Mouse (Mus musculus): ENCODE measurements around the gene Myo5c. TPM values are rescaled to one million over a fixed set of nuclear protein-coding genes. Genes with fewer than 3 reads are reported as not detected.

Myo5c gene
- total and polyA plus RNA-seq, 3 experiments: 3.8 to 5.2 (median 4.4) TPM

GRCm38 (mm10) chr9:75314517-75315105 is 82.8 kb downstream of the Myo5c start:
- TF ChIP-seq CHD2 (IDR thresholded peaks at IDR 0.05; ENCODE audit: low read length) (no peak), POLR2A (IDR thresholded peaks at IDR 0.05; ENCODE audit: low read depth, low read length) (no peak), NRF1 (IDR thresholded peaks at IDR 0.05; ENCODE audit: low read depth, low read length) (no peak), RCOR1 (conservative IDR thresholded peaks at IDR 0.05; ENCODE audit: low read depth, low read length) (no peak), MAX (IDR thresholded peaks at IDR 0.05; ENCODE audit: low read length) (no peak), ETS1 (conservative IDR thresholded peaks at IDR 0.05; ENCODE audit: low read depth, low read length) (no peak), MAFK (IDR thresholded peaks at IDR 0.05; ENCODE audit: insufficient replicate concordance, low read length) (no peak), USF1 (IDR thresholded peaks at IDR 0.05; ENCODE audit: low read depth, low read length) (no peak), GABPA (IDR thresholded peaks at IDR 0.05; ENCODE audit: insufficient replicate concordance, low read depth, low read length) (no peak), MXI1 (IDR thresholded peaks at IDR 0.05; ENCODE audit: low read depth, low read length) (no peak), SIN3A (IDR thresholded peaks at IDR 0.05; ENCODE audit: low read length) (no peak), PAX5 (IDR thresholded peaks at IDR 0.05; ENCODE audit: low read length) (no peak), BHLHE40 (IDR thresholded peaks at IDR 0.05; ENCODE audit: low read depth, low read length) (no peak), USF2 (conservative IDR thresholded peaks at IDR 0.05; ENCODE audit: low read depth, low read length) (no peak), CTCF (conservative IDR thresholded peaks at IDR 0.05 in 1 of 2, IDR thresholded peaks at IDR 0.05 in 1 of 2; ENCODE audit: low read depth in 2 of 2, low read length in 2 of 2) (no peak), TCF12 (IDR thresholded peaks at IDR 0.05; ENCODE audit: low read depth, low read length) (no peak), IRF4 (IDR thresholded peaks at IDR 0.05; ENCODE audit: low read depth, low read length) (no peak)
- H3K4me3 ChIP-seq (replicated peaks in 1 of 3; ENCODE audit: low read depth in 2 of 3, low read length in 2 of 3, poor library complexity in 1 of 3): peak overlapping the region; percentile 67 to 98 (median 71)
- in situ Hi-C loops (cut with MboI; ENCODE audit: low pct_ligation_motif_present, low pct_unique_long_range_greater_than_20kb, low sequenced_read_pairs) (loop anchor here (10.0 kb wide), 1 partner anchor 120 kb away; no protein-coding TSS in a partner anchor), dilution Hi-C loops (cut with MboI; ENCODE audit: extremely low pct_ligation_motif_present, extremely low pct_unique_long_range_greater_than_20kb, low sequenced_read_pairs) (no loop called here)
- peaks cover 3 to 10% of the 10 kb centered on the region in 2 experiments; a peak in 3 of 4 replicates for H3K4me1 ChIP-seq (ENCODE audit: control insufficient read depth in 1 of 2, insufficient read depth in 2 of 2)
- H3K36me3 ChIP-seq (replicated peaks in 1 of 2; ENCODE audit: control insufficient read depth in 1 of 2, insufficient read depth in 1 of 2, low read length in 1 of 2): peaks cover 0 to 2% of the 10 kb centered on the region in 2 experiments
- H3K9ac ChIP-seq (ENCODE audit: insufficient read depth, low read depth): peak overlapping the region; percentile 54
- peak overlapping the region; percentile 99 for H3K4me2 ChIP-seq (ENCODE audit: insufficient read depth, low read depth, poor library complexity, severe bottlenecking)
- H3K79me2 ChIP-seq (replicated peaks; ENCODE audit: control insufficient read depth, extremely low read depth, insufficient read depth, poor library complexity, severe bottlenecking): no peaks in the 10 kb centered on the region
- H3K27me3 ChIP-seq (replicated peaks): peaks cover 1% of the 10 kb centered on the region
- H3K9me3 ChIP-seq (replicated peaks; ENCODE audit: low read length): no peaks in the 10 kb centered on the region
- DNase-seq (ENCODE audit: extremely low read depth): no peak
- no peak overlapping the region for H3K27ac ChIP-seq (ENCODE audit: insufficient read depth, low read depth)

DNA sequence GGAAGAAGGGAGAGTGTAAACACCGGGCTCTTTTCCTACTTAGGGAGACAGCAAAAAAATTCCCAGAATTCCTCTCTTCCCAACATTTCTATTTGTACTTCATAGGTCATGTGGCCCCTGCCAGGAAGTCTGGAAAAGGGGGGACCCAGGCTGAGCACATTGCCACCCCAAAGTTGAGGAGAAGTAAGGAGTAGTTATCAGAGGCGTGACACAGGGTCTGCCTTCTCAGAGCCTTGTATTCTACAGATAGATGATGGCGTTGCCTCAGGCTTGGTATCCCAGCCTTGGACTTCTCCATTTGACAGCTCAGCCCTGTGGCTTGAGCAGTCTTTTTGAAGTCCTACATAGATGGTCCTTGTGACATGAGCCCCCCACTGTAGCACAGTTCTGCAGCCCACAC is 83.4 kb downstream of the Myo5c start:
- no peaks in the 10 kb centered on the region for H3K79me2 ChIP-seq (replicated peaks; ENCODE audit: control insufficient read depth, extremely low read depth, insufficient read depth, poor library complexity, severe bottlenecking)
- H3K27me3 ChIP-seq (replicated peaks): peaks cover 1% of the 10 kb centered on the region
- peaks cover 0 to 2% of the 10 kb centered on the region in 2 experiments for H3K36me3 ChIP-seq (replicated peaks in 1 of 2; ENCODE audit: control insufficient read depth in 1 of 2, insufficient read depth in 1 of 2, low read length in 1 of 2)
- dilution Hi-C loops (cut with MboI; ENCODE audit: extremely low pct_ligation_motif_present, extremely low pct_unique_long_range_greater_than_20kb, low sequenced_read_pairs): no loop called here
- no peak overlapping the region for H3K27ac ChIP-seq (ENCODE audit: insufficient read depth, low read depth)
- in situ Hi-C loops (cut with MboI; ENCODE audit: low pct_ligation_motif_present, low pct_unique_long_range_greater_than_20kb, low sequenced_read_pairs): loop anchor here (10.0 kb wide), 1 partner anchor 120 kb away; no protein-coding TSS in a partner anchor
- H3K4me2 ChIP-seq (ENCODE audit: insufficient read depth, low read depth, poor library complexity, severe bottlenecking): 0 out of 2 replicates have a peak overlapping the region, but pooled peaks have one; percentile 99
- H3K4me1 ChIP-seq (ENCODE audit: control insufficient read depth in 1 of 2, insufficient read depth in 2 of 2): peaks cover 3 to 10% of the 10 kb centered on the region in 2 experiments; a peak in 3 of 4 replicates
- no peak overlapping the region for H3K9ac ChIP-seq (ENCODE audit: insufficient read depth, low read depth)
- TF ChIP-seq GABPA (IDR thresholded peaks at IDR 0.05; ENCODE audit: insufficient replicate concordance, low read depth, low read length) (no peak), NELFE (IDR thresholded peaks at IDR 0.05; ENCODE audit: low read depth, low read length) (no peak)
- no peaks in the 10 kb centered on the region for H3K9me3 ChIP-seq (replicated peaks; ENCODE audit: low read length)
- no peak for DNase-seq (ENCODE audit: extremely low read depth)
- H3K4me3 ChIP-seq (replicated peaks in 1 of 3; ENCODE audit: low read depth in 2 of 3, low read length in 2 of 3, poor library complexity in 1 of 3): no peak overlapping the region

All from CH12.LX (cell line).